Mouse (Mus musculus): Measurements from ENCODE around the gene Snapc3. TPM values are rescaled to one million over a fixed set of nuclear protein-coding genes. Genes with fewer than 3 reads are reported as not detected.
A peak's percentile ranks its signal among the peaks of the same experiment; 100 is the strongest.

Gene Snapc3
- polyA plus RNA-seq, 1 experiment from 2014 or later, result 43.8 TPM

GRCm38 (mm10) chr4:83407688-83408087, 9.8 kb upstream of the Snapc3 start:
- H3K9ac ChIP-seq (ENCODE audit: low read length), result no peak overlapping the region
- no peak overlapping the region for H3K27ac ChIP-seq (ENCODE audit: low read depth)
- H3K4me1 ChIP-seq (replicated peaks; ENCODE audit: control insufficient read depth, insufficient read depth, low read length), result no peaks in the 10 kb centered on the region
- no peaks in the 10 kb centered on the region for H3K36me3 ChIP-seq (ENCODE audit: control insufficient read depth, insufficient read depth, low read length)
- H3K4me3 ChIP-seq (ENCODE audit: low read depth, low read length), result no peak overlapping the region
- DNase-seq (ENCODE audit: low spot score) (no peak), ATAC-seq (replicated peaks; ENCODE audit: low FRiP score, low TSS enrichment, low read depth) (no peak)
- H3K9me3 ChIP-seq (ENCODE audit: control insufficient read depth, low read length), result peaks cover 21% of the 10 kb centered on the region
- WGBS, result 94% methylated on average over 6 of the region's 6 CpGs
- H3K27me3 ChIP-seq (replicated peaks; ENCODE audit: control insufficient read depth, insufficient read depth, low read length), result no peaks in the 10 kb centered on the region
- H3K4me2 ChIP-seq (ENCODE audit: low read length), result no peak overlapping the region

DNA sequence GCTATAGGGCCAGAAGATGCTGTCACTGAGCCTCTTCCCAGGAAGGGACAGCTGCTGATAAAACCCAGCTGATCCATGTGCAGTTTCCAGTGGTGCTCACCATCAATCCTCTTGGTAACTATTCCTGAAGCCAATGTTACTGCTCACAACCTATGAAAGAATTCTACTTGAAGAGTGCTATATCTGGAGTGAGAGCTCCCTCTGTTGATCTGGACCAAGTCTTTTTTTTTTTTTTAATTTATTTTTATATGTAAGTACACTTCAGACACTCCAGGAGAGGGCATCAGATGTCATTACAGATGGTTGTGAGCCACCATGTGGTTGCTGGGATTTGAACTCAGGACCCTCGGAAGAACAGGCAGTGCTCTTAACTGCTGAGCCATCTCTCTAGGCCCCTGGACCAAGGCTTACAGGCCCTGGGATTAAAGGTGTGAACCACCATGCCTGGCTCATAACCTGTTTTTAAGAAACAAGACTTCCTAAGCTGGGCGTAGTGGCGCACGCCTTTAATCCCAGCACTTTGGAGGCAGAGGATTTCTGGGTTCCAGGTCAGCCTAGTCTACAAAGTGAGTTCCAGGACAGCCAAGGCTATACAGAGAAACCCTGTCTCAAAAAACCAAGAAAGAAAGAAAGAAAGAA, 7.5 kb upstream of the Snapc3 start:
- Histone ChIP-seq H3K27me3 (replicated peaks; ENCODE audit: control insufficient read depth, insufficient read depth, low read length) (no peaks in the 10 kb centered on the region), H3K4me3 (ENCODE audit: low read depth, low read length) (no peak overlapping the region), H3K4me1 (replicated peaks; ENCODE audit: control insufficient read depth, insufficient read depth, low read length) (no peaks in the 10 kb centered on the region), H3K27ac (ENCODE audit: low read depth) (no peak overlapping the region), H3K36me3 (ENCODE audit: control insufficient read depth, insufficient read depth, low read length) (no peaks in the 10 kb centered on the region), H3K9me3 (ENCODE audit: control insufficient read depth, low read length) (peaks cover 12% of the 10 kb centered on the region; the same call in 1 of the 2 replicates), H3K4me2 (ENCODE audit: low read length) (no peak overlapping the region), H3K9ac (ENCODE audit: low read length) (no peak overlapping the region)
- DNase-seq (ENCODE audit: low spot score), result no peak
- ATAC-seq (replicated peaks; ENCODE audit: low FRiP score, low TSS enrichment, low read depth), result no peak
- 91% methylated on average over 4 of the region's 4 CpGs for WGBS

DNA sequence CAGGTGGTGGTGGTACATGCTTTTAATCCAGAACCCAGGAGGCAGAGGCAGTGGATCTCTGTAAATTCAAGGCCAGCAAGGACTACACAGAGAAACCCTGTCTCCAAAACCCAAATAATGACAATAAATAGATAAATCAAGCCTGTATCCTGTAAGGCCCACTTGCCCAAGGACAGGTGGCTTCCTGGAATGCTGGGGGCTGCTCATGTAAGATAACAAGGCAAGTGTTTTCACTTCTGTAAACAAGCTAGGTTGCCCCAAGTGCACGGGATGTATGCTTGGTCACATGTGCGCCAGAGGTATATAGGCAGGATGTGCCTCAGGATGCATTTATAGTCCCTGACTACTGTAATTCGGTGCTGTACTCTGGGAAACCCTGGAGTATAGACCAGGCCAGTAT, 5.5 kb upstream of the Snapc3 start:
- DNase-seq (ENCODE audit: low spot score) (no peak), ATAC-seq (replicated peaks; ENCODE audit: low FRiP score, low TSS enrichment, low read depth) (no peak)
- Histone ChIP-seq H3K4me1 (replicated peaks; ENCODE audit: control insufficient read depth, insufficient read depth, low read length) (no peaks in the 10 kb centered on the region; the same call in 1 of the 2 replicates), H3K4me3 (ENCODE audit: low read depth, low read length) (no peak overlapping the region), H3K27me3 (replicated peaks; ENCODE audit: control insufficient read depth, insufficient read depth, low read length) (no peaks in the 10 kb centered on the region), H3K9ac (ENCODE audit: low read length) (no peak overlapping the region), H3K36me3 (ENCODE audit: control insufficient read depth, insufficient read depth, low read length) (no peaks in the 10 kb centered on the region), H3K4me2 (ENCODE audit: low read length) (no peak overlapping the region), H3K27ac (ENCODE audit: low read depth) (no peak overlapping the region), H3K9me3 (ENCODE audit: control insufficient read depth, low read length) (peaks cover 12% of the 10 kb centered on the region; the same call in 1 of the 2 replicates)
- 72% methylated on average over 3 of the region's 3 CpGs for WGBS

- Histone ChIP-seq H3K9me3 (ENCODE audit: control insufficient read depth, low read length) (no peaks in the 10 kb centered on the region), H3K36me3 (ENCODE audit: control insufficient read depth, insufficient read depth, low read length) (no peaks in the 10 kb centered on the region), H3K4me2 (ENCODE audit: low read length) (no peak overlapping the region), H3K9ac (ENCODE audit: low read length) (no peak overlapping the region), H3K27me3 (replicated peaks; ENCODE audit: control insufficient read depth, insufficient read depth, low read length) (no peaks in the 10 kb centered on the region), H3K27ac (ENCODE audit: low read depth) (no peak overlapping the region), H3K4me3 (ENCODE audit: low read depth, low read length) (no peak overlapping the region), H3K4me1 (replicated peaks; ENCODE audit: control insufficient read depth, insufficient read depth, low read length) (peaks cover 7% of the 10 kb centered on the region)
- ATAC-seq (replicated peaks; ENCODE audit: low FRiP score, low TSS enrichment, low read depth) (no peak), DNase-seq (ENCODE audit: low spot score) (no peak)
- WGBS, result 81% methylated on average over 5 of the region's 5 CpGs
Measured at GRCm38 (mm10) chr4:83414241-83414824, 3.2 kb upstream of the Snapc3 start.

GRCm38 (mm10) chr4:83417820-83418186, 279 bp downstream of the Snapc3 start:
- Histone ChIP-seq H3K4me1 (replicated peaks; ENCODE audit: control insufficient read depth, insufficient read depth, low read length) (peaks cover 10% of the 10 kb centered on the region), H3K27ac (ENCODE audit: low read depth) (peak overlapping the region; percentile 34), H3K9ac (ENCODE audit: low read length) (peak overlapping the region; percentile 66), H3K27me3 (replicated peaks; ENCODE audit: control insufficient read depth, insufficient read depth, low read length) (no peaks in the 10 kb centered on the region), H3K4me3 (ENCODE audit: low read depth, low read length) (peak overlapping the region; percentile 60), H3K4me2 (ENCODE audit: low read length) (peak overlapping the region; percentile 87), H3K9me3 (ENCODE audit: control insufficient read depth, low read length) (no peaks in the 10 kb centered on the region), H3K36me3 (ENCODE audit: control insufficient read depth, insufficient read depth, low read length) (peaks cover 8% of the 10 kb centered on the region; the same call in 1 of the 2 replicates)
- peak; percentile 60 for ATAC-seq (replicated peaks; ENCODE audit: low FRiP score, low TSS enrichment, low read depth)
- DNase-seq (ENCODE audit: low spot score), result no peak
- WGBS, result under 1% methylated on average over 30 of the region's 30 CpGs

DNA sequence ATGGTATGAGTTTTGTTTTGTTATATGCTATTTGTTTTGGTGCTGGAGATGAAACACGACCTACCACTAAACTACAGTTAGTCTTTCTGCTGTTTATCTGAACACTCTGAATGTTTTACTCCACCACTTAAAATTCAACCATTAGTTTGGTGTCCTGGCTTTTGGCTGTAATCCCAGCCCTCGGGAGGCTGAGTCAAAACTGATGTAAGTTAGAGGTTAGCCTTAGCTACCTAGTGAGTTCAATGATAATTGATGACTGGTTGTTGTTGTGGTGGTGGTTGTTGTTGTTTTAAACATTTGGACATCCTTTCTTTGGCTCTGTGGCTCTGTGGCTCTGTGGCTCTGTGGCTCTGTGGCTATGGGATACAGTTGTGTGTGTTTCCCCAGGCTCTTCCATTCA, 1.3 kb downstream of the Snapc3 start:
- H3K36me3 ChIP-seq (ENCODE audit: control insufficient read depth, insufficient read depth, low read length), result peaks cover 18% of the 10 kb centered on the region
- no peak for DNase-seq (ENCODE audit: low spot score)
- no peak overlapping the region for H3K27ac ChIP-seq (ENCODE audit: low read depth)
- peak overlapping the region; percentile 60 for H3K4me3 ChIP-seq (ENCODE audit: low read depth, low read length)
- peaks cover 10% of the 10 kb centered on the region for H3K4me1 ChIP-seq (replicated peaks; ENCODE audit: control insufficient read depth, insufficient read depth, low read length)
- no peaks in the 10 kb centered on the region for H3K9me3 ChIP-seq (ENCODE audit: control insufficient read depth, low read length)
- 68% methylated on average over 2 of the region's 2 CpGs for WGBS
- peak overlapping the region; percentile 87 for H3K4me2 ChIP-seq (ENCODE audit: low read length)
- no peak for ATAC-seq (replicated peaks; ENCODE audit: low FRiP score, low TSS enrichment, low read depth)
- peak overlapping the region; percentile 66 for H3K9ac ChIP-seq (ENCODE audit: low read length)
- H3K27me3 ChIP-seq (replicated peaks; ENCODE audit: control insufficient read depth, insufficient read depth, low read length), result no peaks in the 10 kb centered on the region

DNA sequence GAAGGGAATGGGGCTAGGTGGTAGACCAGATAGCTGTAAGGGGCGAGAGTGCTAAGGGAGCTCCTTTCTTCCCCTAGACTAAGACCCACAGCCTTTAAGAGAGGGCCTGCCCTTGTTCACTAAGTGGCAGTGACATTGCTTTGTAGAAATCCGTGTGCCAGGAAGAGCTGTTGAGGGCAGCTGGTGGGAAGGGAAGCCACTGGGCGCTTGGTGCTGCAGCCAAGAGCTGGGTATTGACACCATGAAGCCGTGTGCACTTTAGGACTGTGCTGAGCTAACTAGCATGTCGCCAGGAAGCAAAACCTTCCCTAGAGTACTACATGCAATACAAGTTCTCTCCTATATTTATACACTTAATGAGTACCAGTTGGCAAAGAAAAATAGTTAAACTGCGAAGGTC, 6.1 kb downstream of the Snapc3 start:
- no peak overlapping the region for H3K9ac ChIP-seq (ENCODE audit: low read length)
- H3K27ac ChIP-seq (ENCODE audit: low read depth), result no peak overlapping the region
- H3K9me3 ChIP-seq (ENCODE audit: control insufficient read depth, low read length), result no peaks in the 10 kb centered on the region
- peaks cover 8% of the 10 kb centered on the region for H3K4me1 ChIP-seq (replicated peaks; ENCODE audit: control insufficient read depth, insufficient read depth, low read length)
- ATAC-seq (replicated peaks; ENCODE audit: low FRiP score, low TSS enrichment, low read depth) (no peak), DNase-seq (ENCODE audit: low spot score) (no peak)
- WGBS, result 96% methylated on average over 6 of the region's 6 CpGs
- H3K36me3 ChIP-seq (ENCODE audit: control insufficient read depth, insufficient read depth, low read length), result peaks cover 43% of the 10 kb centered on the region
- H3K4me3 ChIP-seq (ENCODE audit: low read depth, low read length), result no peak overlapping the region
- no peaks in the 10 kb centered on the region for H3K27me3 ChIP-seq (replicated peaks; ENCODE audit: control insufficient read depth, insufficient read depth, low read length)
- H3K4me2 ChIP-seq (ENCODE audit: low read length), result no peak overlapping the region

DNA sequence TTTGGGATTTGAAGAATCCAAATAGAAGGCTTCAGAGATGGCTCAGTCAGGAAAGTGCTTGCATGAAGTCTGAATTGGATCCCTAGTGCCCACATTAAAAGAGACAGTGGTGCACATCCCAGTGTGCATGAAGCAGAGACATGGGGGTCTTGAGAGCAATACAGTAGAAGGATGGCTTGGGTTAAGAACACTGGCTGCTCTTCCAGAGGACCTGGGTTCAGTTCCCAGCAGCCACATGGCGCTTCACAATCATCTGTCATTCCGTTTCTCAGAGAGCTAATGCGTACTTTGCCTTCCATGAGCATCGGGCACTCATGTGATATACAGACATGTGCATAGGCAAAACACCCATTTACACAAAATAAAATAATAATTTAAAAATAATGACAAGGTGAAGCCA, 7.6 kb downstream of the Snapc3 start:
- Histone ChIP-seq H3K36me3 (ENCODE audit: control insufficient read depth, insufficient read depth, low read length) (peaks cover 52% of the 10 kb centered on the region), H3K9me3 (ENCODE audit: control insufficient read depth, low read length) (no peaks in the 10 kb centered on the region), H3K27ac (ENCODE audit: low read depth) (no peak overlapping the region), H3K27me3 (replicated peaks; ENCODE audit: control insufficient read depth, insufficient read depth, low read length) (no peaks in the 10 kb centered on the region), H3K4me1 (replicated peaks; ENCODE audit: control insufficient read depth, insufficient read depth, low read length) (no peaks in the 10 kb centered on the region), H3K9ac (ENCODE audit: low read length) (no peak overlapping the region), H3K4me3 (ENCODE audit: low read depth, low read length) (no peak overlapping the region), H3K4me2 (ENCODE audit: low read length) (no peak overlapping the region)
- ATAC-seq (replicated peaks; ENCODE audit: low FRiP score, low TSS enrichment, low read depth) (no peak), DNase-seq (ENCODE audit: low spot score) (no peak)
- 96% methylated on average over 4 of the region's 4 CpGs for WGBS

GRCm38 (mm10) chr4:83427141-83427540, 9.6 kb downstream of the Snapc3 start:
- peaks cover 55% of the 10 kb centered on the region for H3K36me3 ChIP-seq (ENCODE audit: control insufficient read depth, insufficient read depth, low read length)

More at GRCm38 (mm10) chr4:83427141-83427540, 9.6 kb downstream of the Snapc3 start:
- no peak overlapping the region for H3K4me2 ChIP-seq (ENCODE audit: low read length)
- no peaks in the 10 kb centered on the region for H3K4me1 ChIP-seq (replicated peaks; ENCODE audit: control insufficient read depth, insufficient read depth, low read length)
- no peaks in the 10 kb centered on the region for H3K27me3 ChIP-seq (replicated peaks; ENCODE audit: control insufficient read depth, insufficient read depth, low read length)
- no peaks in the 10 kb centered on the region for H3K9me3 ChIP-seq (ENCODE audit: control insufficient read depth, low read length)
- no peak overlapping the region for H3K27ac ChIP-seq (ENCODE audit: low read depth)
- DNase-seq (ENCODE audit: low spot score), result no peak
- ATAC-seq (replicated peaks; ENCODE audit: low FRiP score, low TSS enrichment, low read depth), result no peak
- WGBS, result 98% methylated on average over 7 of the region's 7 CpGs
- no peak overlapping the region for H3K4me3 ChIP-seq (ENCODE audit: low read depth, low read length)
- no peak overlapping the region for H3K9ac ChIP-seq (ENCODE audit: low read length)

Measured in intestine, embryonic 14.5 days (tissue).